Mouse (Mus musculus): ENCODE results near the gene Fgf15. TPM values are rescaled to one million over a fixed set of nuclear protein-coding genes. Genes with fewer than 3 reads are reported as not detected.

The Fgf15 gene
- total and polyA plus RNA-seq, 3 experiments = 38.9 to 129 (median 48.5) TPM

DNA sequence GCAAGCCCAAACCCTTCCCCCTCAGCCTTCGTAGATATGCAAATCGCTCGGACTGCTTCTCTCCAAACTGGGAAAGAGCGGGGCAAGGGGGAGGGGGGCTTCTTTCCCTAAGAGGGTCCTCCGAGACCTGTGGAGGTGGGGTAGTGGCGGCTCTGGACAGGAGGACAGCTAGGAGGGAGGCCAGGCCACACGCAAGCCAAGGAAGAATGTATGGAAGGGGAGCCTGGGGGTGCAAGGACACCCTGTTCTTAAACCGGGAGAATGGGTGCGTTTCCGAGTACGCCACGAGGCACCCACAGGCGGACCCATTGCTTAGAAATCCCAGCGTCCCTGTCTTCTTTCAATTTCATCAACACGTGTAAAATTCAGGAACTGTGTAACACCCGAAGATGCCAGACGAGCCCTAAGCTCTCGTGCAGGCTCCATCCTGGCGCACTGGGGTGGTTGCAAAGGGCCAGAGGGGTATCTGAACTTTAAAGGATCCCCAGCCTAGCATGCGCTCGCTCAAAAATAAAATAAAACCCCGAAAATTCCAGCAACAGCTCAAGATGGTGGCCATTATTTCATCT lies 43.8 kb downstream of the Fgf15 start:
- Histone ChIP-seq H3K4me3 (ENCODE audit: low read depth, low read length) (no peak overlapping the region), H3K4me1 (ENCODE audit: insufficient read depth, low read depth, low read length) (peaks cover 14% of the 10 kb centered on the region), H3K9me3 (replicated peaks) (no peaks in the 10 kb centered on the region), H3K36me3 (replicated peaks) (no peaks in the 10 kb centered on the region), H3K27me3 (ENCODE audit: insufficient read depth, low read length) (peaks cover 79% of the 10 kb centered on the region)
- DNase-seq (ENCODE audit: low spot score) = no peak
- TF ChIP-seq GATA2 (IDR thresholded peaks at IDR 0.05; ENCODE audit: borderline replicate concordance, low read depth, low read length) (no peak), POLR2AphosphoS5 (IDR thresholded peaks at IDR 0.05; ENCODE audit: insufficient replicate concordance, low read depth, low read length) (no peak), CTCF (IDR thresholded peaks at IDR 0.05; ENCODE audit: low read depth, low read length) (no peak), TAL1 (conservative IDR thresholded peaks at IDR 0.05; ENCODE audit: low read depth, low read length) (no peak), GATA1 (IDR thresholded peaks at IDR 0.05; ENCODE audit: borderline replicate concordance, low read length) (no peak)
- ATAC-seq (ENCODE audit: extremely low read depth, insufficient number of reproducible peaks, low FRiP score, poor library complexity, severe bottlenecking) = no peak

- TF ChIP-seq CTCF (IDR thresholded peaks at IDR 0.05; ENCODE audit: low read depth, low read length) (no peak), TAL1 (conservative IDR thresholded peaks at IDR 0.05; ENCODE audit: low read depth, low read length) (no peak), GATA2 (IDR thresholded peaks at IDR 0.05; ENCODE audit: borderline replicate concordance, low read depth, low read length) (no peak)
- no peak overlapping the region for H3K4me3 ChIP-seq (ENCODE audit: low read depth, low read length)
- H3K9me3 ChIP-seq (replicated peaks) = no peaks in the 10 kb centered on the region
- H3K4me1 ChIP-seq (ENCODE audit: insufficient read depth, low read depth, low read length) = peaks cover 14% of the 10 kb centered on the region
- DNase-seq (ENCODE audit: low spot score) (no peak), ATAC-seq (ENCODE audit: extremely low read depth, insufficient number of reproducible peaks, low FRiP score, poor library complexity, severe bottlenecking) (no peak)
- peaks cover 74% of the 10 kb centered on the region for H3K27me3 ChIP-seq (ENCODE audit: insufficient read depth, low read length)
- no peaks in the 10 kb centered on the region for H3K36me3 ChIP-seq (replicated peaks)
These were observed 44.3 kb downstream of the Fgf15 start for GRCm38 (mm10) chr7:144940585-144940984.

- no peaks in the 10 kb centered on the region for H3K36me3 ChIP-seq (replicated peaks)
- DNase-seq (ENCODE audit: low spot score) (no peak), ATAC-seq (ENCODE audit: extremely low read depth, insufficient number of reproducible peaks, low FRiP score, poor library complexity, severe bottlenecking) (no peak)
- peaks cover 69% of the 10 kb centered on the region for H3K27me3 ChIP-seq (ENCODE audit: insufficient read depth, low read length)
- peaks cover 14% of the 10 kb centered on the region for H3K4me1 ChIP-seq (ENCODE audit: insufficient read depth, low read depth, low read length)
- H3K9me3 ChIP-seq (replicated peaks) = no peaks in the 10 kb centered on the region
- no peak overlapping the region for H3K4me3 ChIP-seq (ENCODE audit: low read depth, low read length)
- TF ChIP-seq POLR2AphosphoS5 (IDR thresholded peaks at IDR 0.05; ENCODE audit: insufficient replicate concordance, low read depth, low read length) (no peak), CTCF (IDR thresholded peaks at IDR 0.05; ENCODE audit: low read depth, low read length) (no peak)
These were observed 45.0 kb downstream of the Fgf15 start for GRCm38 (mm10) chr7:144941242-144941831.

DNA sequence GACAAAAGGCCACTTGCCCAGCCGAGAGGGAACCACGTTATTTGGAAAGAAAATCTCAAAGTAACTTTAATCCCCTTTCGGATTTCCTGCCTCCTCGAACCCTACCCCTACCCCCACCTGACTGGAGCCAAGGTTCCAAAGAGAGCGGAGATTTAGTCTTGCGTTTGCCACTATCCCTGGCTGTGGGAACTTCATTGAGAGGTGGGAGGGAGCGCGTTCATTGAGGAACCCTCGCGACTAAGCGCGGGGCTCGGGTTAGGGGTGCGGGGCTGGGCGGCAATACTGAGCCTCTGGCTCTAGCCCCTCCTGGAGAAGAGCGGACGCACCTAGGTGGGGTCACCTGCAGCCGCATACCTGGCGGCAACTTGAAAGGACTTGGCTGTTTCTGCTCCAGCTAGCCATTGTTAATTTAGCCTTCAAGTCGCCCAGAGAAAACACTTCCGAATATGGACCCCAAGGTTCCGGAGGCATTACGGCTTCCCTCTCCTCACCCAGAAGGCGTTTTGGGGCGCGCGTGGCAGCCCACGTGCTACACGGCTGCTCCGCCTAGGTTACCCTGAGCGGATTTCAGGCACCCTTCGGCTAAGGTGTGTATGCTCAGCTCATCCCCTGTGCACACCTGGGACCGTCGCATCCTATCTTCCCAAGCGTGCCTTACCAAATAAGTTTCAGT lies 45.9 kb downstream of the Fgf15 start:
- Histone ChIP-seq H3K27me3 (ENCODE audit: insufficient read depth, low read length) (peaks cover 61% of the 10 kb centered on the region), H3K4me1 (ENCODE audit: insufficient read depth, low read depth, low read length) (peaks cover 13% of the 10 kb centered on the region), H3K9me3 (replicated peaks) (no peaks in the 10 kb centered on the region), H3K4me3 (ENCODE audit: low read depth, low read length) (no peak overlapping the region), H3K36me3 (replicated peaks) (no peaks in the 10 kb centered on the region)
- ATAC-seq (ENCODE audit: extremely low read depth, insufficient number of reproducible peaks, low FRiP score, poor library complexity, severe bottlenecking) (no peak), DNase-seq (ENCODE audit: low spot score) (no peak)
- TF ChIP-seq TAL1 (conservative IDR thresholded peaks at IDR 0.05; ENCODE audit: low read depth, low read length) = no peak
- TF ChIP-seq CTCF (IDR thresholded peaks at IDR 0.05; ENCODE audit: low read depth, low read length) = no peak

GRCm38 (mm10) chr7:144942744-144943135 lies 46.4 kb downstream of the Fgf15 start:
- TF ChIP-seq POLR2AphosphoS5 (IDR thresholded peaks at IDR 0.05; ENCODE audit: insufficient replicate concordance, low read depth, low read length) (no peak), TAL1 (conservative IDR thresholded peaks at IDR 0.05; ENCODE audit: low read depth, low read length) (no peak), GATA2 (IDR thresholded peaks at IDR 0.05; ENCODE audit: borderline replicate concordance, low read depth, low read length) (no peak), GATA1 (IDR thresholded peaks at IDR 0.05; ENCODE audit: borderline replicate concordance, low read length) (no peak), CTCF (IDR thresholded peaks at IDR 0.05; ENCODE audit: low read depth, low read length) (no peak)
- no peaks in the 10 kb centered on the region for H3K36me3 ChIP-seq (replicated peaks)
- H3K4me1 ChIP-seq (ENCODE audit: insufficient read depth, low read depth, low read length) = peaks cover 8% of the 10 kb centered on the region
- no peak for DNase-seq (ENCODE audit: low spot score)
- H3K4me3 ChIP-seq (ENCODE audit: low read depth, low read length) = no peak overlapping the region
- ATAC-seq (ENCODE audit: extremely low read depth, insufficient number of reproducible peaks, low FRiP score, poor library complexity, severe bottlenecking) = no peak
- H3K9me3 ChIP-seq (replicated peaks) = no peaks in the 10 kb centered on the region
- H3K27me3 ChIP-seq (ENCODE audit: insufficient read depth, low read length) = peaks cover 58% of the 10 kb centered on the region

GRCm38 (mm10) chr7:144943254-144943653 lies 46.9 kb downstream of the Fgf15 start:
- ATAC-seq (ENCODE audit: extremely low read depth, insufficient number of reproducible peaks, low FRiP score, poor library complexity, severe bottlenecking) (no peak), DNase-seq (ENCODE audit: low spot score) (no peak)
- H3K4me1 ChIP-seq (ENCODE audit: insufficient read depth, low read depth, low read length) = peaks cover 4% of the 10 kb centered on the region; the same call in 1 of the 2 replicates
- H3K27me3 ChIP-seq (ENCODE audit: insufficient read depth, low read length) = peaks cover 57% of the 10 kb centered on the region
- no peaks in the 10 kb centered on the region for H3K9me3 ChIP-seq (replicated peaks)
- TF ChIP-seq POLR2AphosphoS5 (IDR thresholded peaks at IDR 0.05; ENCODE audit: insufficient replicate concordance, low read depth, low read length) = no peak
- TF ChIP-seq GATA2 (IDR thresholded peaks at IDR 0.05; ENCODE audit: borderline replicate concordance, low read depth, low read length) = no peak
- TF ChIP-seq GATA1 (IDR thresholded peaks at IDR 0.05; ENCODE audit: borderline replicate concordance, low read length) = no peak
- TF ChIP-seq TAL1 (conservative IDR thresholded peaks at IDR 0.05; ENCODE audit: low read depth, low read length) = no peak
- TF ChIP-seq CTCF (IDR thresholded peaks at IDR 0.05; ENCODE audit: low read depth, low read length) = no peak
- H3K36me3 ChIP-seq (replicated peaks) = no peaks in the 10 kb centered on the region
- H3K4me3 ChIP-seq (ENCODE audit: low read depth, low read length) = no peak overlapping the region

Other genes with a start within 250 kb of the Fgf15 start
- gene Ano1, start 144.6 kb upstream of the Fgf15 start, total RNA-seq (2014; fragmentation: Nextera tagmentation) = 7.1 and 11.3 TPM in 2 replicates
- gene Ano1, start 144.6 kb upstream of the Fgf15 start, total RNA-seq (2017) = 3.2 and 3.7 TPM in 2 replicates
- gene Ano1, start 144.6 kb upstream of the Fgf15 start, polyA plus RNA-seq (2012) = 1.2 and 1.8 TPM in 2 replicates
- gene Fgf3, start 58.4 kb upstream of the Fgf15 start, total RNA-seq (2014; fragmentation: Nextera tagmentation) = 0.68 and 2.5 TPM in 2 replicates
- 6.2 and 10.3 TPM in 2 replicates for gene Fgf3, start 58.4 kb upstream of the Fgf15 start, total RNA-seq (2017)
- 14.1 and 14.8 TPM in 2 replicates for gene Fgf3, start 58.4 kb upstream of the Fgf15 start, polyA plus RNA-seq (2012)
- not detected in 2 replicates for gene Fgf4, start 49.2 kb upstream of the Fgf15 start, total RNA-seq (2014; fragmentation: Nextera tagmentation)
- not detected in 2 replicates for gene Fgf4, start 49.2 kb upstream of the Fgf15 start, total RNA-seq (2017)
- not detected in 2 replicates for gene Fgf4, start 49.2 kb upstream of the Fgf15 start, polyA plus RNA-seq (2012)
- 13.7 and 15.2 TPM in 2 replicates for gene LTO1, start 18.6 kb downstream of the Fgf15 start, total RNA-seq (2014; fragmentation: Nextera tagmentation)
- gene LTO1, start 18.6 kb downstream of the Fgf15 start, total RNA-seq (2017) = 26.8 and 34.0 TPM in 2 replicates
- 27.9 TPM in 2 replicates for gene LTO1, start 18.6 kb downstream of the Fgf15 start, polyA plus RNA-seq (2012)
- gene Ccnd1, start 43.4 kb downstream of the Fgf15 start, total RNA-seq (2014; fragmentation: Nextera tagmentation) = not detected in 2 replicates
- 0.22 TPM in 1 of 2 replicates, not detected in the other for gene Ccnd1, start 43.4 kb downstream of the Fgf15 start, total RNA-seq (2017)
- gene Ccnd1, start 43.4 kb downstream of the Fgf15 start, polyA plus RNA-seq (2012) = not detected in 2 replicates